Mouse (Mus musculus) retina, adult 2 months (tissue): ENCODE data around the gene Gp1ba.

Source experiments
- DNase-seq: peaks from one replicate; pipeline ENCODE4 v3.0.0-alpha.2; 2012; ENCODE audit warnings: low read depth, low spot score

Gene Gp1ba

DNA sequence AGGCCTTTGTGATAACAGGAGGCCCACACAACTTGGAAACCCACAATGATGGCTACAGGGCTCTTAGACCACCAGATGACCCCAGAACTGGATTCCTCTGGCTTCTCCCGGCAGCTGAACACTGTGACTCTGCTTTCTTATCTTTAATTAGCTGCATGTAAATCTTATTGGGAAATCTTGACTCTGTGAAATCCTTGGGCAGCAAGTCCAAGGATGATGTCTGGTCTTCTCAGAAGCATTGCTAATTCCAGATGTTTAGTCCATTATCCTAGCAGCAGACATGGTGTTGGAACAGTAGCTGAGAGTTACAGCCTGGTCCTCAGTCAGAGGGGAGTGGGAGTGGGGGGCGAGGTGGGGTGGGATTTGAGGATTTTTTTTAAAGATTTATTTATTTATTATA lies 10.5 kb upstream of the Gp1ba start:
- DNase-seq, result no peak

DNA sequence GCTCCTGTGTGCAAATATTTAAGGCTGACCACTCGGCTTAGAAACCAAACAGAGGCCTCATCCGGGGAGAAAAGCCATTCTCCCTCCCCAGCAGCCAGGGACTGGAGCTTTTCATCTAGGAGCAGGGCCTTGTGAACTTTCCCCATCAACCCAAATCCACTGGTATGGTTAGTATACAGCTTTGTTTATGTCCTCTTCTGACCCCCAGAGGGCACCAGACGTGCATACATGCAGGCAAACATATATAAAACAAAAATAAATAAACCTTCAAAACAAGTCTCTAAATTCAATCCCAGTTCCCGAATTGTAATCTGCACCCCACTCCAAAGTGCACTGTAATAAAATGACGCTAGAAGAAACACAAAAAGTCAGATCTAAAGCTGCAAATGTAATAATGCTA lies 9.4 kb upstream of the Gp1ba start:
- no peak for DNase-seq

DNA sequence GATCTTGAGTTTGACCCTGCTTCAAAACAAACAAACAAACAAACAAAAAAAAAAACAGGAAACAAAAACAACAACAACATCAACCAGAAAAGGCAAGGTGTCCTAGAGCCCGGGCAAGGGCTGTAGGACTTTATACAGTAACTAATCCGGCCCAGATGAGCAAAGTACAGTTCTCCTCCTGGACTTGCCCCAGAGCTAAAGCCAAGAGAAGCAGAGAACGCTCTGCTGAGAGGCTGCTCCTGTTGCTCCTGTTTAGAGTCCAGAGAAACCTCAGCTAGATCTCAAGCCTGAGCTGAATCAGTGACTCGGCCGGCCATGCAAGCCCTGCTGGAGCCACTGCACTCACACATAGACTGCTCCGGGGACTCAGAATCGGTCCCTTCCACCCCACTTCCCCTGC lies 8.8 kb upstream of the Gp1ba start:
- DNase-seq, result no peak

DNA sequence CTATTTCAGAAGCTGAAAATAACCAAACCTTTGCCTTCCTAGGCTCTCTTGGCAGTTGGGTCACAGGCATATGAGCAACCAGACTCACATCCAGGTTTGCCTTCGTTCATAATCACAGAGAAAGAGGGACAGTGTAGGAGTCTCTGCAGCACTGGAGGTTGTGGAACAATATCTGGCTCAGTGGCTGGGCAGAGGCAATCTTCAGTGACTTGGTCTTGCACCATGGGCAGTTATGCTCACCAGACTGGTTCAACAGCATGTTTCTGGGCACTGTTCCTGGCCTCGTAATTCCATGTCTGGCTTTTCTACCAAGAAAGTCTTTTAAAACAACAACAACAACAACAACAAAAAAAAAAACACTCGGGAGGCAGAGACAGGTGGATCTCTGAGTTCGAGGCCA lies 3.3 kb upstream of the Gp1ba start:
- no peak for DNase-seq

DNA sequence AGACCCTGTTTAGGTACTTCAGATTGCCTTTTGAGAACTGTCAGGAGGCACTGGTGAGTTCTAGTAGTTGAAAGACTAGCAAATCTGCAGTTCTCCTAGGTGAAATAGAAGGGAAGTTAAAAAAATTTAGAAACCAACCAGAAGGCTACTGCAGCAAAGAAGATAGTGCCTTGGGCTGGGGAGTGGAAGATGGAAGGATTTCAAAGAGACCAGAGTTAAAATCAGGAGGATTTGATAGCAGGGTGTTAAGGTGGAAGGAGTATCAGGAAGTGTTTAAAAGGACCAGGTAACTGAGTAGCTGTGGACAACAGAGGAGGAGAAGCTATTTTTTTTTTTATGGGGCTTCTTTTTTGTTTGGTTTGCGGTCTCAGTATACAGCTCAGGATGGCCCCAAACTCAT lies 1.2 kb upstream of the Gp1ba start:
- DNase-seq, result no peak

DNA sequence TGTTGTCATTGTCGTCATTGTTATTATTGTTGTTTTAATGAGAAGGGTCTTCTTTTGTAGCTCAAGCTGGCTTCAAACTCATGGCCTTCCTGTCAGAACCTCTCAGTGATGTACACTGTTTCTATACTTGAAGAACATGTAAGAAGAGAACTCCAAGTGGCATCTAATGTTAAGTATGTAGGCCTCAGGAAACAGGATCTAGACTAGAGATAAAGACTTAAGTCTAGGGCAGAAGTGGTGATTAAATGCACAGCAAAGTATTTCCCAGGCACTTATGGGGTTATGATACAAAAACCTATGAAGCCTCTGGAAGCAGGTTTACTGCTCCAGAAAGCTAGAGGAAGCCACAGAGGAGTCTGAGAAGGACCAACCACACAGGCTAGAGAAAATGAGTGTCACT lies 629 bp upstream of the Gp1ba start:
- no peak for DNase-seq

DNA sequence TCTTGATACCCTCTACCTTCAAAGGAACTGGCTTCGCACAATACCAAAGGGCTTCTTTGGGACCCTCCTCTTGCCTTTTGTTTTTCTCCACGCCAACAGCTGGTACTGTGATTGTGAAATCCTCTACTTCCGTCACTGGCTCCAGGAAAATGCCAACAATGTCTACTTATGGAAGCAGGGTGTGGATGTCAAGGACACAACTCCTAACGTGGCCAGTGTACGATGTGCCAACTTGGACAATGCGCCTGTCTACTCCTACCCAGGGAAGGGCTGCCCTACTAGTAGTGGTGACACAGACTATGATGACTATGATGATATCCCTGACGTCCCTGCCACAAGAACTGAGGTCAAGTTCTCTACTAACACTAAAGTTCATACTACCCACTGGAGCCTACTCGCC lies 1.1 kb downstream of the Gp1ba start:
- no peak for DNase-seq

DNA sequence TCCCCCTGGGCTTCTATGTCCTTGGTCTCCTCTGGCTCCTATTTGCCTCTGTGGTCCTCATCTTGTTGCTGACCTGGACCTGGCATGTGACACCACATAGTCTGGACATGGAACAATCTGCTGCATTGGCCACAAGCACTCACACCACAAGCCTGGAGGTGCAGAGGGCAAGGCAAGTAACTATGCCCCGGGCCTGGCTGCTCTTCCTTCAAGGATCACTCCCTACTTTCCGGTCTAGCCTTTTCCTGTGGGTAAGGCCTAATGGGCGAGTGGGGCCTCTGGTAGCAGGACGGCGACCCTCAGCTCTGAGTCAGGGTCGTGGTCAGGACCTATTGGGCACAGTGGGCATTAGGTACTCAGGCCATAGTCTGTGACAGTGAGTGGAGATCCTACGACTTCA lies 2.3 kb downstream of the Gp1ba start:
- DNase-seq, result no peak

DNA sequence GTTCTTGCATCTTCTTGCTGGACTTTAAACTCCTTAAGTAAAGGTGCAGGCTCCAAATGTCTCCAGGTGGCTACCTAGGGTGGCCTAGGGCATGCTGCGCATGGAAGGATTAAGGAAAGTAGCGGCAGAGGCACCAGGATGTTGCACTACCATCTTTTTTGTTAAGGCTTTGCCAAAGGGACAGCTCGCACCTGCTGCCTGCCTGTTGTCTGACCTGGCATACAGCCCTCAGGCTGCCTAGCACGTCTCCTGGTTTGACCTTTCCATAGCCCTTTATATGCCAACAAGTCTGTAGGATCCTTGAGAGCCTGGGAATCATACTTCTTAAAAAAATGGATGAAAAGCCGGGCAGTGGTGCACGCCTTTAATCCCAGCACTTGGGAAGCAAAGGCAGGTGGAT lies 4.1 kb downstream of the Gp1ba start:
- no peak for DNase-seq

DNA sequence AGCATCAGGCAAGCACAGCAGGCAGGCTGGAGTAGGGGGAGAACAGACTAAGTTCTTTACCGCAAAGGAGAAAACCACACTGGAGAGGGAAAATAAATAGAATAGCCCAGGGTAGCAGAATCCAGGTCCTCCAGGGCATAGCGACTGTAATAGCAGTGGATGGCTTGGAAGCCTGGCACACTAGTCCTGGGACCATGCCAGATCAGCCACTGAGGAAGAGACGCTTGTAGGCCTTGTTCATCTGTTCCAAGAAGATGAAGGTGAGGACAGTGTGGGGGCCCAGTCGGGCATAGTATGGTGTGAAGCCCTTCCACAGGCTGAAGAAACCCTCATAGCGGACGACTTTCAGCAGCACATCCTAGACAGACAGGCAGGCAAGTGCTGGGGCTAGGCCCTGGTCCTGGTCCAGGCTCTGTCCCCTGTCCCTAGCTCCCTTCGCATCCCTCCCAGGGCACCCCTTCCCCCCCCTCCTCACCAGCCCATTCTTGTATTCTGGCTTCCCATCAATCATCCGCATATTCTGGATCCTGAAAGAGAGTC lies 5.7 kb downstream of the Gp1ba start:
- no peak for DNase-seq

DNA sequence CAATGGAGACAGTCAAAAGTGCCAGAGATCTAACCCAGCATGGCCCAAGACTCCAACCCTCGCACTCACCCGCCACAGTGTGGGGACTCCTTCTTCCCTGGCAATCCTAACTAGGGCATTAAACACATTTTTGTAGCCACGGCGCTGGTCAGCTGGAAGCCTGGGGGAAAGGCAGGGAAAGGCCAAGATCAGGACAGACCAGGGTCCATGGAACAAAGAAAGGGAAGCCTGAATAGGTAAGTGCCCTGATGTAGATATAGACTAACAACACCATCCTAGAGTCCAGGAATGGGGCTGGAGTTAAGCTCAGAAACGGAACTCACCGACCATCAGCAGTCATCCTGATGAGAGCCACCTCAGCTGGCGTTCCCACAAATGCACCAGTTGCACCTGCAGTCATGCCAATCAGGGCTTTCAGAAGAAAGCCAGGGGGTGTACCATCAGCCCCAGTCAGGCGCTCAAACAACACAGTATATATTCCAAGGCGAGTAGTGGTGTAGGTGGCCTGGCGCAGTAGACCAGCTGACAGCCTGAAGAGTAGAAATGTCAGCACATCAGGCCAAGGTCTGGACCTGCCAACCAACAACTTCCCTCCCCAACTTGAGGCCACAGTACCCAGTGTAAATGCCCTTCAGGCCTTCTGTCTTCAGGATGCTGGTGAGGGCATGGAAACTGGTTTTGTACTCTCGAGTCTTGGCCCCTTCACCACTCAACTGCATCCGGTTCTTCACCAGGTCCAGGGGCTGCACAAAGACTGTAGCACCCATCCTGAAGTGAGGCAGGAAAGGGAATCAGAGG lies 6.7 kb downstream of the Gp1ba start:
- no peak for DNase-seq

DNA sequence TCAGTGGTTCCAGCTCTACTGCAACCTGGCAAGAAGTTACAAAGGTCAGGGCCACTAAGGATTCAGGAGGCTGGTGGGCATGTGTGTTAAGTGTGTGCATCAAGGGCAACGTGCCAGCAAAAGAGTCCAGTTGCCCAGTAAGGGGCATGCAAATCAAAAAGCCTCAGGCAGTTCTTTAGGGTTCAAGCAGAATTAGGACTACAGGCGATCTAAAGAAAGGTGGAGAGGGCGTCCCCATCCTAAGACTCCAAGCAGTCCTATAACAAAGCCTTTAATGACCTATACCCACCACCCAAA lies 7.3 kb downstream of the Gp1ba start:
- DNase-seq, result no peak

DNA sequence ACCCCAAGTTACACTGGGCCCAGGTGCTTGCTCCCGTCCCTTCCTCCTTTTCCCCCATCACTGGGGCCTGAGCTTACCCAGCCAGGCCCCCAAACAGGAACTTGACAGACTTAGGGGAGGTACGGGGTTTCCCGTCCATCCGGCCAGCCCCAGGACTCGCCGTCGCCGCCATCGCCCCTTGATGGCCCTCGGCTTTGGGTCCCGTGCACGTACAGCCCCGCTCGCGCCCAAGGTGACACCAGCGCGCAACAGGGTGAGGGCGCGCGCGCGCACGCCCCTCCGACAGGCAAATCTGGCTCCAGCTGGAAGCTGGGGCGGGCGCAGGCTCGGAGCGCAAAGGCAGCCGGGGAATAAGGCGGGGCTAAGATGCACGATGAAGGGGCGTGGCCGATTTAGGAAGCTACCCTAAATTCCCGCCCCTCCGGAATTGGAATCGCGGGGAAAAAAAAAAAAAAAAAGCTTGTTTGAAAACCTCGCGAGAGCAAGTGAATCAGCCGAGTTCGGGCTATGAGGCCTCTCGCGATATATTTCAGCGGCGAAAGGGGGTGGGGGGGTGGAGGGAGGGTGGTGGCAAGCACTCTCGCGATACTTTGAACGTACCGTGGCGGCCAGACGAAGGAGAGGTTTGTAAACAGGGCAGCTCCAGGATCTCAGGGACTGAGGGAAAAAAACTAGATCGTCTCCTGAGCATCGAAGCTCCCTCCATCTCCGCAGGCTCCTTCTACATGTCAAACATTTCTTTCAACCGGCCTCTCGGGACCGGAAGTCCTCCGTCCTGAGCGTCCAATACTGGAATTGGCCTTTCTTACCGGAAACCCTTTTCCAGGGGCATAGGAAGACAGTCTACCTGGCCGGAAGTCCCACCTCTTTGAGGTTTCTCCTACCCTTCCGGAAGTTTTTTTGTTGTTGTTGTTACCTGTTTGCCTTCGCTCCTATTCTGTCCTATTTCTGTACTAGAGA lies 8.0 kb downstream of the Gp1ba start, which contains the start of the genes Rnf167 and Slc25a11:
Gene Rnf167, plus strand, starts transcription at position 545 of the 960 bp plus-strand sequence.
Gene Slc25a11, minus strand, starts transcription at position 789 of the 960 bp plus-strand sequence.
- DNase-seq, result peak; percentile 99

DNA sequence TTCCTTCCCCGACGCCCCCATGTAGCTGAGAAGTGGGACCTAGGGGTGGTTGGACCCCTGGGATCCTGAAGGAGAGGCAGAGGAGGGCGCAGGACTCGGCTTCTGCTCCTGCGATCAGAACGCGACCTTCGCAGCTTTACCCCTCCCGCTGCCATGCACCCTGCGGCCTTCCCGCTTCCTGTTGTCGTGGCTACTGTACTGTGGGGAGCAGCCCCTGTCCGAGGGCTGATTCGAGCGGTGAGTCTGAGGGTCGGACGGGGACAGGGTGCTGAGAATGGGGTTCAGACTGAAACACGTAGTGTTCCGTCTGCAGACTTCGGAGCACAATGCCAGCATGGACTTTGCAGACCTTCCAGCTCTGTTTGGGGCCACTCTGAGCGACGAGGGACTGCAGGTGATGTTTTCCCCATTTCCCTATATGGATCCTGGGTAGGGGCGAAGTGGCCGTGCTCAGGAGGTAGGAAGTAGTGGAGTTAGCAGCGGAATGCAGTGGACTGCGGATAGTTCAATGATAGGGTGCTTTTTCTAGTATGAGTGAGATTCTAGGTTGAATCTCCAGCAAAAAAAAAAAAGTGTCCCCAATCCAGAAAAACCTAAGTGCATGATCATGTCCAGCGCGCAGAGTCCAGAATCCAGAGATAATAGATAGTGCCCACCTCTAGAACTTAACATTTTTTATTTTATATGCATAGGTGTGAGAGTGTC lies 8.9 kb downstream of the Gp1ba start:
- no peak for DNase-seq

DNA sequence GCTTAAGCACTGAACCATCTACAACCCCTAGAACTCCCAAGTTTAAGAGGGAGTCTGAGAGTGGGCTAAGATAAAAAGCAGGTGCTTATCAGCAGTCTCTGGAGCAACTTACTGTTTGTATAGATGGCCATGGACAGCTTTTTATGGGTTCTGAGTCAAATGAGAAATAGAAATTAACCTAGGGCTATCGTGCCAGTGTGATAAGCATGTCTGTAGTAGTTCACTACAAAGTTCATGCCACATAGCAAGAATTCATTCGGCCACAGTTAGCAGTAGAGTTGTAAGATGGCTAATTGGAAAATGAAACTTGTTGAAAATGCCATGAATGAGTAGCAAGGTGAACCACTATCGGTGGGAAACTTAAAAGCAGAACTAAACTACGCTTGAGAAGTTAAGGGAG lies 9.6 kb downstream of the Gp1ba start:
- DNase-seq, result no peak

DNA sequence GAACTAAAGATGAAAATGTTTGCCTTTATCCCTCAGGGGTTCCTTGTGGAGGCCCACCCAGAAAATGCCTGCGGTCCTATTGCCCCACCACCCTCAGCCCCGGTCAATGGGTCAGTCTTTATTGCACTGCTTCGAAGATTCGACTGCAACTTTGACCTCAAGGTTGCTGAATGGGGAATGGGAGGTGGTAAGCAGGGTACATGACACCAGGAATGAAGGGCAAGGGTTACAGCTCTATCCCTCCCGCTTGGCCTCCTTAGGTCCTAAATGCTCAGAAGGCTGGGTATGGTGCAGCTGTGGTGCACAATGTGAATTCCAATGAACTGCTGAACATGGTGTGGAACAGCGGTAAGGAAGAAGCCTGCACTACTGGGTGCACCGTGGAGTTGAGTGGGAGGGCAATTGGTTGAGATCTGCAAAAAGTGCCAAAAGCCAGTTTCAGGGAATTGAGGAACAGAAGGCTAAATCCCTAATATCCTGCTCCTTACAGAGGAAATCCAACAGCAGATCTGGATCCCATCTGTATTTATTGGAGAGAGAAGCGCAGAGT lies 10.3 kb downstream of the Gp1ba start:
- DNase-seq, result no peak

DNA sequence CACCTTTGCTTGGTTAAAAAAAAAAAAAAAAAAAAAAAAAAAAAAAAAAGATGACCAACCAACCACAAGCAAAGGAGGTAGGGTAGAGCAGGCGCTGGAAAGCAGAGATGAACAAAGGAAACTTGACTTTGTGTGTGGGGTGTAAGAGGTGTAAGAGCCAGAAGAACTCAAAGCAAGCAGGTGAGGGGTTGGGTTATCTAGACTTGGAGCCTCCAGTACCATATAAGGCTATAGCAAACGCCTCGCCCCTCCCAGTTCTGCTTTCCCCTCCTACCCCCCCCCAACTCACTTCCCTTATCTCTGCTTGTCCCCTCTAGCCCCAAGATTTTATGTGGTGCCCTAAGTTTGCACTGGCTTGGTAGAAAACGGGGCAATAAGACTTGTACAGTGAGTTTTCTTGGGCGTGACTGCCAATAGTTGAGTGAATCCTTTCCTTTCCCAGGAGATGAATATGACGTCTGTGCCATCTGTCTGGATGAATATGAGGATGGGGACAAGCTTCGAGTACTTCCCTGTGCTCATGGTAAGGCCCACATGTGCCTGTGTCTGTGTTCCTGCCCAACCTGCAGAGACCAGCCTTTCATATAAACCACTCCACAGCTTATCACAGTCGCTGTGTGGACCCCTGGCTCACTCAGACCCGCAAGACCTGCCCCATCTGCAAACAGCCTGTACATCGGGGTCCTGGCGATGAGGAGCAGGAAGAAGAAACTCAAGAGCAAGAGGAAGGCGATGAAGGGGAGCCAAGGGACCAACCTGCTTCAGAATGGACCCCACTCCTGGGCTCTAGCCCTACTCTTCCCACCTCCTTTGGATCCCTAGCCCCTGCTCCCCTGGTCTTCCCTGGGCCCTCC lies 11.6 kb downstream of the Gp1ba start:
- DNase-seq, result no peak

DNA sequence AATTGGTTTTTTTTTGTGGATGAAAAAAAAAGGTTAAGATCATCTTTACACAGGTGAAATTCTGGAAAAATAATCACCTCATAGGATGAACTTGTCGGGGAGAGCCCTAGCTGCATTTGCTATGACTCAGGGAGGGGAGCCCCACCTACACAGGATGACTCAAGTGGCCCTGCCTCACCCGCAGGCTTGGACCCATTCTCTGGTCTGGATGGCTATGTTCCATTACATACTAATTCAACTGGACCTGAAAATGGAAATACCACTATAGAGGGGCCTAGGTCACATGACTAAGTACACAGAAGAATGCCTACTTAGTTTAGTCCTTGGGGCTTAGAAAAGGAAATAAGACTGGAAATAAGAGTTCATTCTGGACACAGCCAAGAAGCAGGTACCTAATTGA lies 12.5 kb downstream of the Gp1ba start:
- no peak for DNase-seq

DNA sequence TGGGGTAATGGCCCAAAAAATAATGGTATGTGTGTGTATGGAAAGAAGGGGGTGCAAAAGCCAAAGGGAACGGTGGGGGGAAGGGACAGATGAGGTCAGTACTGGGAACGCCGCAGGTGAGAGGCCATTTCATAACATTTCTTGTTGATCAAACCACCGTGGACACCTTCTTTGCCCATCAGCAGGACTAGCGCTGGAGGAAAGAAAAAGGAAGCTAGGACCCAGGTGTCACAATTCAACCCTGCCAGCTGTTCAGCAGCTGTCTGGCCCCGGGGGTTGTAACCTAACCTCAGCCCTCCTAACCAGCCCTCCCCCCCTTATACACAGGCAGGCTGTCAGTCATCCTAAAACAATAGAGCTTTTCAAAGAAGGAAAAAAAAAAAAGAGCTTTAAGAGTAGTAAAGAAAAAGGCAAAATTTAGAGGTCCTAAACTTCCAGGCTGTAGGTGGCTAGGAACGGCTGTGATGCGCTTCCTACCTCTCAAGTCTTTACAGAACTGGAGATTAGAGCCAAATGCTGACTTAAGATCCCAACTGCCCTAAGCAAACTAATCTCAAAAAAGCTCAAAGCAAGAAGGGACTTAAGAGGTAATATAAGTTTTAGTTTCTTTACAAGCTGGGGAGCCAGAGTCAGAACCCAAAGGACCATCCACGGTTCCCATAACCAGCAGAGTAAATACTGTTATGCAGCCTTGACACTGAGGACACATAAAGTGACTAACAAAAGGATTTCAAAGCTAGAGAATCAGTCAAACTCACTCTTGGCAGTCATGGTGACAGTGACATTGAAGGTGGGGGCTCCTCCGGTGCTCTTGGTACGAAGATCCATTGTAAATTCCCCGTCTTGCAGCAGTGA lies 13.3 kb downstream of the Gp1ba start:
- no peak for DNase-seq

DNA sequence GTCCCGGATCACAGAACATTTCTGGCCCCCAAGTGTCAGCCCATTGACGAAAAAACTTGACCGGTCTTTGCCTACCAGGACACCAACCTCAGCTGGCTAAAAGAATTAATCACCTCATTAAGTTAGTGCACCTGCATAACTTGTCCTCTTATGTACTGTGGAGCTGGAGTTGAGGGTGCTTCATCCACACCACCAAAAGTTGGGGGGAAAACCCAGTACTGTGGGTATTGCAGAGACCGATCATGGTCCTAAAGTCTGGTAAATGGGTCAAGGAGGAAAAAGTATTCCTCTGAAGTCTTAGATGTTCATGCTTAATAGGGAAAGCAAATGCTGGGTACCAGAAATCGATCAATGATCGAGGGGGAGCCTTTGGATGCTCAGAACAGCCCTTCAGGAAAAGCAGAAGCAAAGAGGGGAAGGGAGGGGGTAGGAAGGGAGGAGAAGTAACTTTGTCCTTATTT lies 14.0 kb downstream of the Gp1ba start:
- DNase-seq, result no peak
